Mouse (Mus musculus) adrenal gland, postnatal 36 days (tissue): ENCODE data around the gene Ttbk2. TPM values are rescaled to one million over a fixed set of nuclear protein-coding genes. Genes with fewer than 3 reads are reported as not detected.

Experiments
- DNase-seq, 2 experiments: peaks; one replicate each; pipeline ENCODE4 v3.0.0; 2021; ENCODE audit warnings: mixed read lengths in 1 of 2
- total RNA-seq, 2 experiments: library from RNA; stranded (reverse); gene quantifications; 2 replicates each; pipeline ENCODE4 v1.2.3; 2021

The Ttbk2 gene
- total RNA-seq, 2 experiments from 2014 or later, result 13.5 to 14.4 TPM

GRCm38 (mm10) chr2:120748041-120748440 is 102.4 kb downstream of the Ttbk2 start:
- no peak for DNase-seq

DNA sequence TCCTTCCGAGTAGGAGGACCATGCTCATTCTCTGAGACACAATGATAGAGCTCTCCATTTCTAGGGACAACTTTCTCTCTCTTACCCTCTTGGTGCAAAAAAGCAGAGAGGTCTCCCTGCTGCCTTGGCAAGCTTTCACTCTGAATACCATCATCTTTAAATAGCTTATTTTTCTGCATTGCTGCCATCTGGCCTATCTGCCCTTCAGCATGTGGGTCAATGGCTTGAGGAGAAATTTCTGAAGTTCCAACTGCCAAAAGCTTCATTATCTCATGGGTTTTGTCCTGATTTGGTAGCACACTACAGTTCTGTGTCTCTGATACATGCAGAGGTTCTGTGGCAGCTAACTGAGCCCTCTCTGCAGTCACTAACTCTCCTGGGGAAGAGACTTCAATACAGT is 104.9 kb downstream of the Ttbk2 start:
- DNase-seq, result no peak

DNA sequence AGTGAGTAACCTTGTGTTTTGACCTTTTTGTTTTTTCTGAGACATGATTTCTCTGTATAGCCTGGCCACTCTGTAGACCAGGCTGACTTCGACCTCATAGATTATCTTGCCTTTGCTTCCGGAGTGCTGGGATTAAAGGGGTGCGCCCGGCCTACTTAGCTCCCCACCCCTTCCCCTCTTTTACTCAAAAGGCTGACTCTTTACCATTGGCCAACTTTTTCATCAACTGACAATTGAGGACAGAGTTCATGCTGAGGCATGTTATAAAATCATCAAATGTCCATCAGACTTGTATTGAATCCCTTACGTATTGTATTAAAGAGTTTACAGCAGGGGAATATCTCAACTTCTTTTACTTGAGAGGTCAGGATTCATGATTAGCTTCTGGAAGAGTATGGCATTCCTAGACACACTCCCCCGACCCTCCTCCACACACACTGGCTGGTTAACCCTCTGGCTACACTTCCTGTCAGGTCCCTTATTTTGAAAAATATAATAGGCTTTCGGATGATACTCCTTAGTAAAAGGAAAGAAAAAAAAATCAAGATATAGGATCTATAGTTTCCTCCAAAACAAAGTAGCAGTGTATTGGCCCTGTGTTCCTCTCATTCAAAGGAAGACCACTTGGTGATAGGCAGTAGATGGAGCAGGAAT is 118.4 kb downstream of the Ttbk2 start:
- no peak for DNase-seq

- DNase-seq, result peak; percentile 97 to 98
These were observed 119.1 kb downstream of the Ttbk2 start for GRCm38 (mm10) chr2:120731167-120731862.

GRCm38 (mm10) chr2:120730639-120731166 is 119.7 kb downstream of the Ttbk2 start:
- DNase-seq, result peak; percentile 25 to 42

GRCm38 (mm10) chr2:120729775-120730585 is 120.4 kb downstream of the Ttbk2 start:
- DNase-seq, result peak in 1 of 2 experiments; percentile 24

DNA sequence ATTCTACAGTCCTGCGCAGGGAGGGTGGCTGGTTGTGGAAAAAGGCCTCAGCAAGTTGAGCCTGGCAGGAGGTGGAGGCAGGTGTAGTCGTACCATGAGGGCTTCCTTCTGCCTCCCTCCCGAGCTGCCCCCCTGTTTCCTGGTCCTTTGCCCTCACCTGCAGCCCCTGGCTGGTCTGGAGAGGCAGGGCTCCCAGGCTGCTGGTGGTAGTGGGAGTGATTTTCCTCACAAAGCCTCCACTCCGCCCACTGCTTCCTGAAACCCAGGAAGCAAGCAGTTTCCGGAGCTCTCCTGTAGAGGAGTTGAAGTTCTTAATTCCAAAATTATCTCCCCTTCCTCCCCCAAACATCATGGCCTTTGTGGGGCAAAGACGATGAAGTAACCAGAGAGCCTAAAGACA is 126.2 kb downstream of the Ttbk2 start:
- no peak for DNase-seq

GRCm38 (mm10) chr2:120723621-120724020 is 126.8 kb downstream of the Ttbk2 start:
- no peak for DNase-seq

GRCm38 (mm10) chr2:120722491-120722890 is 127.9 kb downstream of the Ttbk2 start:
- no peak for DNase-seq

DNA sequence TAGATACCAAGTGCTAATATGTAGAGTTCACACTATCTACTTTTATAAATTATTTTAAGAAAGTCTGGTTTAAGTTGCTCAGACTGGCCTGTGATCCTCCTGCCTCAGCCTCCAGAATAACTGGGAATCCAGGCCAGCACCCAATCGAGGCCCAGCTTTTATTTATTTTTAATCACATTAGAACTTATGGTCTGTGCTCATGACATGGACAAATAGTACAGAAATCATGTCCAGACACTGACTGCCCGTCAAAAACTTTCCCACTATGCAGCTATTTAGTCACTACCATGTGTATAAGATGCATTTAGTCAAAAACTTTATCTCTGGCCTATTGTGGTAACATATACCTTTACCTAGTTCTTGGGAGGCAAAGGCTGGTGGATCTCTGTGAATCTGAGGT is 128.5 kb downstream of the Ttbk2 start:
- DNase-seq, result no peak

DNA sequence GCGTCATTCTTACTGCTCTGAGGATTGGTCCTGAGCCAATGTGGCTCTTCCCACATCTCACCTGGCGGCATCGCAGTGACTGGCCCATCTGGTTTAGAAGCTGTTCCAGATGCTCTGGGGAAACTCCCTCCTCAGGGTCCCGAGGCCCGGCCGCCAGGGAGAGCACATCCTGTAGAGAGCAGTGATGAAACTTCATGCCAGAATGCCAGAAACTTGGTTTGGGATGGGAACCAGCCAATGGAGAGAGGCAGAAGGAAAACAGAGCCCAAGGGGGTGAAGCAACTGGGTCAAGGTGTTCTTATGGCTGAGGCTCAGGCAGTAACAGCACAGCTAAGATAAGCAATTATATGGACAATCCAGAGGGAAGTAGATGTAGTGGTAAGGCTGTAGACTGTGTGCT is 129.6 kb downstream of the Ttbk2 start:
- DNase-seq, result no peak

GRCm38 (mm10) chr2:120718496-120718895 is 131.9 kb downstream of the Ttbk2 start:
- DNase-seq, result no peak

DNA sequence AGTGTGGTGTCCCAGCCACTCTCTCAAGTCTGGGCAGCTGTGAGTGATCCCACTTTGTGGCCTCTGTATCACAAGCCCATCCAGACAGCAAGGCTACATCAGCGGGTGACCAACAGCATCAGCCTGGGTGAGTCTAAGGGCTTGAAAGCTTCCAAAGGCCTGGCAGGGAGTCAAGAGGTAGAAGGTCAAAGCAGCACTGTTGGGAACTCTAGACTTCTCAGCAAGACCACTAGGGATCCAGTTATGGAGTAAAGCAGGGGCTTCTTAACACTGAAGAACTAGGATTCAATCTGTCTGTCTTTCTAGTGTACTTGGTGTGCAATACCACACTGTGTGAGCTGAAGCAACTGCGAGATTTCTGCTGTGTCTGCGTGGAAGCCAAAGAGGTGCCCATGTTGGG is 137.0 kb downstream of the Ttbk2 start:
- DNase-seq, result no peak

DNA sequence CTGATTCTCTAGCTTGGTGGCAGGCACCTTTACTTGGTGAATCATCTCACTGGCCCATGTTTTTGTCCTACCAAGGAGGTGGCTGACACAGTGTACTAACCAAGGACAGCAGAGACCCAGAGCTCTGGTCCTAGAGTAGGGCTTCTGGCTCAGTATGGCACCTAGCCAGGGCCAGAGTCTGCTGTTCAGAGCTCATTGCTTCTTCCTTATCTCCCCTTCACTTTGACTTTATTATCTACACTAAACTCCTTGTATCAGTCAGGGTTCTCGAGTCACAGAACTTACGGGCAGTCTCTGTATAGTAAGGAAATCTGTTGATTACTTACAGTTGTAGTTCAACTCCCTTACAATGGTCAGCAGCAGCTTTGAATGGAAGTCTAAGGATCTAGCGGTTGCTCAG is 139.5 kb downstream of the Ttbk2 start:
- peak; percentile 26 to 78 for DNase-seq

DNA sequence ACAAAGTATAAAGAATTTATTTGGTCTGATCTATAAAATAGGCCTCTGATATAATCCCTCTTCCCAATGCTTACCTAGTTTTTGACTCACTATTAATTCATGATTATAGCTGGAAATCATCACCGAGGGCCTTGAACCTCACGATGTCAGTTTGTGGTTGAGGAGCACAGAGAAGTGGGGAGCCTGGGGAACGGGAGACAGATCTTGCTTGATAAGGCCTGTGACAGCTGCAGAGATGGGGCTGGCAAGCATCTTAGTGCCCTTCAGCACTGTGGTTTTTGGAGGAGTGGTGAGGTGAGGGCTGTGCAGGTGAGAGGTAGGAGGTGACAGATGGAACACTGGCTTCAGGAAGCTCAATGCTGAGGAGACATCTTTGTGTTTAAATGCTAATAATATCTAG is 140.2 kb downstream of the Ttbk2 start:
- DNase-seq, result no peak

GRCm38 (mm10) chr2:120707041-120707440 is 143.4 kb downstream of the Ttbk2 start:
- DNase-seq, result no peak

DNA sequence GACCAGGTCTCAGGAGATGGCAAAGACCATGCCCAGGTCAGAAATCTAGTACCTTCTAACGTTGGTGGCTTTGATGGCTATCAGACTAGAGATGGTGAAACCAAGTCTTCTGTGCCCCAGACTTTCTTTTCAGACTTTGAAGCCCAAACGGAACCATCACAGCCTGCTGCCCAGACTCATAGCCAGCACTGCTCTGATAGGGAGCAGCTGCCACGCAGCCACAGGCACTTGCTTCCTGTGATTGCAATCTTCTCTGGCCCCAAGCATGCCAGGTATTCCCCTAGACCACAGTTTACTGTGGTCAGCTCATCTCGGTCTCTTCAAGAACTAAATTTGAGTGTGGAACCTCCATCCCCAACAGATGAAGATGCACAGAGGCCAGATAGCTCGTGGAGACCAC is 147.7 kb downstream of the Ttbk2 start:
- no peak for DNase-seq

DNA sequence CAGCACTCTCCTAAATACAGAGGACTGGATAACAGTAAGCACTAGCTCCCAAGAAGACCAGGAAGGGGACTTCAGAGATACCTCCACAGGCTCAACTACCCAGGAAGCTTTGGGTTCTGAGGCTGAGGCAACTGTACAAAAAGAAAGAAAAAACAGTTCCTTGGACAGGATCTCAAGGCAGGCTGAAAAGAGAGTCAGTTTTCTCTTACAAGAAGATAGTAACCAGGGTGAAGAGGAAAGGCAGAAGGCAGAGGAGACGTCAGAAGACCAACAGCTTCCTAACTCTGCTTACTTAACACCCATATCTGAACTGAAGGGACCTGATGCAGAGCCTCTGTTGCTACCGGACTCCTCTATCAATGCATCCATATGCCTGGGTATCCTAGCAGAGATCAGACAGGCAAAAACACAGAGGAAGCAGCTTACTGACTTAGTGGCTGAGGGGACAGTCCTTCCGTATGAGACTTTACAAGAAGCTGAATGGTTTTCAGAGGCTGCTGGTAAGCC is 150.0 kb downstream of the Ttbk2 start:
- no peak for DNase-seq

DNA sequence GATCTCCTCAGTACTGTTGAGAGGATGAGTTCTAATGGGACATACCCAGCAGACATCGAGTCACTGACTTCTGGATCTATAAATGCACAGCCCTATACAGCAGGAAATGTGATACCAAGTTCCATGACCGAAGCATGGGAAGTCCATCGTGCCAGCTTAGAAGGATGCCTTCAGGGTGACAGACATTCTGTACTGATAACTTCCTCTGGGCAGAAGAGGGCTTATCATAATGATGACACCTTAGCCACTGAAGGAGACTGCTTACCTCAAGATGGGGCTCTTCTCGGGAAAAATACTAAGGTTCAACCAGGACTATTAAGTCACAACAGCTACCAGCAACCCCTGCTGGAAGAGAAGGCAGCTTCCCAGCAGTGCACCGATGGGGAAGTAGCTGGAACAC is 152.6 kb downstream of the Ttbk2 start:
- no peak for DNase-seq
